Mouse (Mus musculus): Measurements from ENCODE around the gene Gm8265.
"Not testable (repeated sequence)": the region's sequence is repeated elsewhere in the genome, so short reads cannot be mapped to it uniquely, and the experiment has no call there.

Gene Gm8265

GRCm38 (mm10) chr14:5632928-5633327, at the start of gene Gm8265:
Gm8265 (minus strand) TSS chr14:5633028.
- not testable (repeated sequence) for DNase-seq
